Mouse (Mus musculus): Measurements from ENCODE around the gene Ccdc84.
"Not testable (repeated sequence)": the region's sequence is repeated elsewhere in the genome, so short reads cannot be mapped to it uniquely, and the experiment has no call there.

DNA sequence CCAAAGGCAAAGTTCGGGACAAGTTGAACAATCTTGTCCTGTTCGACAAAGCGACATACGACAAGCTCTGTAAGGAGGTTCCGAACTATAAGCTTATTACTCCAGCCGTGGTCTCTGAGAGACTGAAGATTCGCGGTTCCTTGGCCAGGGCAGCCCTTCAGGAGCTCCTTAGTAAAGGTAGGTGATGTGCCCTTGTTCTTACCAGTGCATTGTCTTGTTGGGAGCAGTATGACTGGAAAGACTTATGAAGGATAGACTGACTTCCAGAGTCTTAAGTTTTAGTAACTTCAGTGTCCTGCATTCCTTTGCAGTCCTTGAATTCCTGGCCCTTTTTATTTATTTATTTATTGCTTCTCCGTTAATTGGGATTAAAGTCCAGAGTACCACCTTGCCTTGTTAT is 9.7 kb downstream of the Ccdc84 start:
- TF ChIP-seq POLR2A, CTCF (IDR thresholded peaks at IDR 0.05; ENCODE audit: extremely low read depth, insufficient read depth, low read length): not testable (repeated sequence)
